Mouse (Mus musculus) bone marrow, adult 2 months (tissue): ENCODE data around the gene Gabbr2. TPM values are rescaled to one million over a fixed set of nuclear protein-coding genes. Genes with fewer than 3 reads are reported as not detected.

ENCODE experiments used
- H3K27ac ChIP-seq: fragments of 200-500 bp; 2 replicates; pipeline ENCODE4 v1.5.1; 2012; ENCODE audit warnings: low read depth, mild to moderate bottlenecking, control low read depth, inconsistent platforms, low read length; ENCODE audit not compliant: control insufficient read depth, poor library complexity, insufficient read depth
- H3K4me1 ChIP-seq: fragments of 200-500 bp; 2 replicates; pipeline ENCODE4 v1.6.1; 2011; ENCODE audit warnings: low read length; ENCODE audit not compliant: control insufficient read depth, insufficient read depth
- H3K4me3 ChIP-seq: fragments of 200-500 bp; replicated peaks from 2 replicates; pipeline ENCODE3; 2011; ENCODE audit warnings: mild to moderate bottlenecking, low read depth, low read length, control low read depth; ENCODE audit not compliant: control insufficient read depth
- CTCF ChIP-seq: fragments of 200-500 bp; IDR thresholded peaks from 2 replicates; pipeline ENCODE4 v1.5.1; 2011; ENCODE audit warnings: low read length, control low read depth; ENCODE audit not compliant: control insufficient read depth, insufficient read depth
- POLR2A ChIP-seq: fragments of 200-500 bp; IDR thresholded peaks from 2 replicates; pipeline ENCODE4 v1.6.1; 2011; ENCODE audit warnings: low read depth, mild to moderate bottlenecking, control low read depth, low read length, borderline replicate concordance; ENCODE audit not compliant: control insufficient read depth
- WGBS: fragments of 180-500 bp; shearing (Covaris S2); methylation state at CpG from one replicate; pipeline ENCODE4 v1.1.7; 2018; 5-methylcytosine and 5-hydroxymethylcytosine counted together
- polyA plus RNA-seq: library from polyadenylated mRNA; stranded (reverse); fragments of >200 nt; gene quantifications from 2 replicates; pipeline ENCODE4 v1.2.4, GENCODE M21; 2011; ENCODE audit warnings: low replicate concordance; ENCODE audit not compliant: missing spikeins, insufficient read depth, insufficient read length

Gabbr2 gene
- polyA plus RNA-seq, 1 experiment: 1.1 TPM

- no peak overlapping the region for H3K4me3 ChIP-seq
- TF ChIP-seq POLR2A: no peak
- TF ChIP-seq CTCF: no peak
- H3K27ac ChIP-seq: no peak overlapping the region
- WGBS: 59% methylated on average over 10 of the region's 10 CpGs
- peaks cover 12% of the 10 kb centered on the region; the same call in 1 of the 2 replicates for H3K4me1 ChIP-seq
These were observed 31.3 kb upstream of the Gabbr2 start for GRCm38 (mm10) chr4:47022804-47023603.

GRCm38 (mm10) chr4:47020563-47020962 lies 28.9 kb upstream of the Gabbr2 start:
- H3K27ac ChIP-seq: no peak overlapping the region
- TF ChIP-seq CTCF: peak; percentile 71
- no peak for TF ChIP-seq POLR2A
- H3K4me3 ChIP-seq: no peak overlapping the region
- H3K4me1 ChIP-seq: peaks cover 12% of the 10 kb centered on the region; the same call in 1 of the 2 replicates
- 5% methylated on average over 5 of the region's 5 CpGs for WGBS

- Histone ChIP-seq H3K27ac (no peak overlapping the region), H3K4me1 (peaks cover 5% of the 10 kb centered on the region; the same call in 1 of the 2 replicates), H3K4me3 (no peak overlapping the region)
- 26% methylated on average over 3 of the region's 3 CpGs for WGBS
- TF ChIP-seq CTCF: no peak
- no peak for TF ChIP-seq POLR2A
These were observed 23.5 kb upstream of the Gabbr2 start for GRCm38 (mm10) chr4:47015156-47015555.

- Histone ChIP-seq H3K27ac (no peak overlapping the region), H3K4me3 (no peak overlapping the region), H3K4me1 (peaks cover 7% of the 10 kb centered on the region)
- WGBS: 73% methylated on average over 10 of the region's 10 CpGs
- TF ChIP-seq POLR2A: no peak
These were observed 20.8 kb upstream of the Gabbr2 start for GRCm38 (mm10) chr4:47012476-47012875.

- WGBS: 8% methylated on average over 12 of the region's 12 CpGs
- H3K4me3 ChIP-seq: peak overlapping the region; percentile 75
- peak overlapping the region; percentile 89 for H3K27ac ChIP-seq
These were observed 18.9 kb upstream of the Gabbr2 start for GRCm38 (mm10) chr4:47010400-47011231.

GRCm38 (mm10) chr4:47000626-47001395 lies 9.1 kb upstream of the Gabbr2 start:
- WGBS: 51% methylated on average over 8 of the region's 8 CpGs
- no peak for TF ChIP-seq POLR2A
- TF ChIP-seq CTCF: no peak

More at GRCm38 (mm10) chr4:47010400-47011231, 18.9 kb upstream of the Gabbr2 start:
- peaks cover 7% of the 10 kb centered on the region for H3K4me1 ChIP-seq
- no peak for TF ChIP-seq CTCF
- TF ChIP-seq POLR2A: no peak

GRCm38 (mm10) chr4:46997969-46998368 lies 6.3 kb upstream of the Gabbr2 start:
- TF ChIP-seq POLR2A (no peak), CTCF (no peak)
- WGBS: 70% methylated on average over 2 of the region's 2 CpGs
- no peak overlapping the region for H3K4me3 ChIP-seq
- H3K4me1 ChIP-seq: no peaks in the 10 kb centered on the region
- H3K27ac ChIP-seq: no peak overlapping the region

More at GRCm38 (mm10) chr4:47000626-47001395, 9.1 kb upstream of the Gabbr2 start:
- H3K27ac ChIP-seq: no peak overlapping the region
- no peaks in the 10 kb centered on the region; the same call in 1 of the 2 replicates for H3K4me1 ChIP-seq
- H3K4me3 ChIP-seq: no peak overlapping the region
